Mouse (Mus musculus): ENCODE measurements around the gene Upk3b. TPM values are rescaled to one million over a fixed set of nuclear protein-coding genes. Genes with fewer than 3 reads are reported as not detected.
A peak's percentile ranks its signal among the peaks of the same experiment; 100 is the strongest.

Upk3b gene
- polyA plus RNA-seq, 1 experiment from 2014 or later = 69.3 TPM

- Histone ChIP-seq H3K27ac (ENCODE audit: low read depth, low read length) (peak overlapping the region; percentile 72), H3K4me1 (ENCODE audit: control insufficient read depth, insufficient read depth, low read length) (peaks cover 15% of the 10 kb centered on the region), H3K9ac (ENCODE audit: low read depth, low read length) (no peak overlapping the region), H3K9me3 (replicated peaks; ENCODE audit: control insufficient read depth, low read length) (no peaks in the 10 kb centered on the region), H3K4me2 (peak overlapping the region; percentile 1; the same call in 1 of the 2 replicates), H3K4me3 (ENCODE audit: low read depth, low read length) (no peak overlapping the region), H3K27me3 (ENCODE audit: control insufficient read depth, insufficient read depth, low read length) (no peaks in the 10 kb centered on the region), H3K36me3 (ENCODE audit: control insufficient read depth, insufficient read depth, low read length) (peaks cover 20% of the 10 kb centered on the region)
- 10% methylated on average over 3 of the region's 3 CpGs for WGBS (ENCODE audit: insufficient replicate concordance)
- ATAC-seq (replicated peaks; ENCODE audit: insufficient number of reproducible peaks, low FRiP score, low TSS enrichment) = no peak
These were observed 35.5 kb upstream of the Upk3b start for GRCm38 (mm10) chr5:136002751-136003151.

- Histone ChIP-seq H3K4me2 (no peak overlapping the region), H3K9me3 (replicated peaks; ENCODE audit: control insufficient read depth, low read length) (no peaks in the 10 kb centered on the region), H3K4me3 (ENCODE audit: low read depth, low read length) (no peak overlapping the region), H3K9ac (ENCODE audit: low read depth, low read length) (no peak overlapping the region), H3K27me3 (ENCODE audit: control insufficient read depth, insufficient read depth, low read length) (no peaks in the 10 kb centered on the region), H3K27ac (ENCODE audit: low read depth, low read length) (no peak overlapping the region), H3K4me1 (ENCODE audit: control insufficient read depth, insufficient read depth, low read length) (peaks cover 17% of the 10 kb centered on the region), H3K36me3 (ENCODE audit: control insufficient read depth, insufficient read depth, low read length) (peaks cover 7% of the 10 kb centered on the region)
- no peak for ATAC-seq (replicated peaks; ENCODE audit: insufficient number of reproducible peaks, low FRiP score, low TSS enrichment)
- 70% methylated on average over 4 of the region's 4 CpGs for WGBS (ENCODE audit: insufficient replicate concordance)
These were observed 33.8 kb upstream of the Upk3b start for GRCm38 (mm10) chr5:136004537-136004936.

GRCm38 (mm10) chr5:136007745-136008144 lies 30.6 kb upstream of the Upk3b start:
- H3K4me1 ChIP-seq (ENCODE audit: control insufficient read depth, insufficient read depth, low read length) = peaks cover 12% of the 10 kb centered on the region
- H3K9ac ChIP-seq (ENCODE audit: low read depth, low read length) = no peak overlapping the region
- H3K36me3 ChIP-seq (ENCODE audit: control insufficient read depth, insufficient read depth, low read length) = peaks cover 15% of the 10 kb centered on the region
- H3K27ac ChIP-seq (ENCODE audit: low read depth, low read length) = no peak overlapping the region
- no peak for ATAC-seq (replicated peaks; ENCODE audit: insufficient number of reproducible peaks, low FRiP score, low TSS enrichment)
- no peaks in the 10 kb centered on the region for H3K9me3 ChIP-seq (replicated peaks; ENCODE audit: control insufficient read depth, low read length)
- no peak overlapping the region for H3K4me3 ChIP-seq (ENCODE audit: low read depth, low read length)
- H3K4me2 ChIP-seq = no peak overlapping the region
- no peaks in the 10 kb centered on the region for H3K27me3 ChIP-seq (ENCODE audit: control insufficient read depth, insufficient read depth, low read length)
- WGBS (ENCODE audit: insufficient replicate concordance) = 54% methylated on average over 7 of the region's 7 CpGs

GRCm38 (mm10) chr5:136014877-136015276 lies 23.4 kb upstream of the Upk3b start:
- Histone ChIP-seq H3K9me3 (replicated peaks; ENCODE audit: control insufficient read depth, low read length) (no peaks in the 10 kb centered on the region), H3K36me3 (ENCODE audit: control insufficient read depth, insufficient read depth, low read length) (peaks cover 18% of the 10 kb centered on the region), H3K4me2 (no peak overlapping the region), H3K4me1 (ENCODE audit: control insufficient read depth, insufficient read depth, low read length) (peaks cover 35% of the 10 kb centered on the region), H3K27me3 (ENCODE audit: control insufficient read depth, insufficient read depth, low read length) (no peaks in the 10 kb centered on the region), H3K4me3 (ENCODE audit: low read depth, low read length) (no peak overlapping the region), H3K27ac (ENCODE audit: low read depth, low read length) (peak overlapping the region; percentile 70), H3K9ac (ENCODE audit: low read depth, low read length) (peak overlapping the region; percentile 17; the same call in 1 of the 2 replicates)
- ATAC-seq (replicated peaks; ENCODE audit: insufficient number of reproducible peaks, low FRiP score, low TSS enrichment) = peak; percentile 56; the same call in 1 of the 2 replicates
- WGBS (ENCODE audit: insufficient replicate concordance) = 55% methylated on average over 10 of the region's 10 CpGs

GRCm38 (mm10) chr5:136015586-136015985 lies 22.7 kb upstream of the Upk3b start:
- peak overlapping the region; percentile 70 for H3K27ac ChIP-seq (ENCODE audit: low read depth, low read length)
- no peak overlapping the region; the same call in 1 of the 2 replicates for H3K4me2 ChIP-seq
- WGBS (ENCODE audit: insufficient replicate concordance) = 78% methylated on average over 10 of the region's 10 CpGs
- no peaks in the 10 kb centered on the region for H3K27me3 ChIP-seq (ENCODE audit: control insufficient read depth, insufficient read depth, low read length)
- ATAC-seq (replicated peaks; ENCODE audit: insufficient number of reproducible peaks, low FRiP score, low TSS enrichment) = no peak
- H3K4me3 ChIP-seq (ENCODE audit: low read depth, low read length) = no peak overlapping the region
- peaks cover 18% of the 10 kb centered on the region for H3K36me3 ChIP-seq (ENCODE audit: control insufficient read depth, insufficient read depth, low read length)
- peaks cover 41% of the 10 kb centered on the region for H3K4me1 ChIP-seq (ENCODE audit: control insufficient read depth, insufficient read depth, low read length)
- H3K9me3 ChIP-seq (replicated peaks; ENCODE audit: control insufficient read depth, low read length) = no peaks in the 10 kb centered on the region
- peak overlapping the region; percentile 17; the same call in 1 of the 2 replicates for H3K9ac ChIP-seq (ENCODE audit: low read depth, low read length)

- Histone ChIP-seq H3K27ac (ENCODE audit: low read depth, low read length) (peak overlapping the region; percentile 46; the same call in 1 of the 2 replicates), H3K9ac (ENCODE audit: low read depth, low read length) (no peak overlapping the region), H3K36me3 (ENCODE audit: control insufficient read depth, insufficient read depth, low read length) (peaks cover 17% of the 10 kb centered on the region), H3K27me3 (ENCODE audit: control insufficient read depth, insufficient read depth, low read length) (no peaks in the 10 kb centered on the region), H3K4me3 (ENCODE audit: low read depth, low read length) (no peak overlapping the region), H3K4me2 (no peak overlapping the region), H3K9me3 (replicated peaks; ENCODE audit: control insufficient read depth, low read length) (no peaks in the 10 kb centered on the region), H3K4me1 (ENCODE audit: control insufficient read depth, insufficient read depth, low read length) (peaks cover 41% of the 10 kb centered on the region)
- 70% methylated on average over 10 of the region's 10 CpGs for WGBS (ENCODE audit: insufficient replicate concordance)
- ATAC-seq (replicated peaks; ENCODE audit: insufficient number of reproducible peaks, low FRiP score, low TSS enrichment) = no peak
These were observed 22.1 kb upstream of the Upk3b start for GRCm38 (mm10) chr5:136016014-136016876.

GRCm38 (mm10) chr5:136017262-136017661 lies 21.0 kb upstream of the Upk3b start:
- Histone ChIP-seq H3K9ac (ENCODE audit: low read depth, low read length) (no peak overlapping the region), H3K27ac (ENCODE audit: low read depth, low read length) (no peak overlapping the region), H3K4me2 (no peak overlapping the region), H3K27me3 (ENCODE audit: control insufficient read depth, insufficient read depth, low read length) (no peaks in the 10 kb centered on the region), H3K36me3 (ENCODE audit: control insufficient read depth, insufficient read depth, low read length) (peaks cover 6% of the 10 kb centered on the region; the same call in 1 of the 2 replicates), H3K4me1 (ENCODE audit: control insufficient read depth, insufficient read depth, low read length) (peaks cover 41% of the 10 kb centered on the region), H3K4me3 (ENCODE audit: low read depth, low read length) (no peak overlapping the region), H3K9me3 (replicated peaks; ENCODE audit: control insufficient read depth, low read length) (no peaks in the 10 kb centered on the region)
- 73% methylated on average over 6 of the region's 6 CpGs for WGBS (ENCODE audit: insufficient replicate concordance)
- ATAC-seq (replicated peaks; ENCODE audit: insufficient number of reproducible peaks, low FRiP score, low TSS enrichment) = no peak

GRCm38 (mm10) chr5:136018726-136019125 lies 19.6 kb upstream of the Upk3b start:
- no peak overlapping the region for H3K27ac ChIP-seq (ENCODE audit: low read depth, low read length)
- H3K27me3 ChIP-seq (ENCODE audit: control insufficient read depth, insufficient read depth, low read length) = no peaks in the 10 kb centered on the region
- no peak overlapping the region for H3K9ac ChIP-seq (ENCODE audit: low read depth, low read length)
- no peak overlapping the region for H3K4me3 ChIP-seq (ENCODE audit: low read depth, low read length)
- ATAC-seq (replicated peaks; ENCODE audit: insufficient number of reproducible peaks, low FRiP score, low TSS enrichment) = no peak
- WGBS (ENCODE audit: insufficient replicate concordance) = 74% methylated on average over 2 of the region's 2 CpGs
- peaks cover 41% of the 10 kb centered on the region for H3K4me1 ChIP-seq (ENCODE audit: control insufficient read depth, insufficient read depth, low read length)
- H3K9me3 ChIP-seq (replicated peaks; ENCODE audit: control insufficient read depth, low read length) = no peaks in the 10 kb centered on the region
- H3K4me2 ChIP-seq = no peak overlapping the region
- no peaks in the 10 kb centered on the region for H3K36me3 ChIP-seq (ENCODE audit: control insufficient read depth, insufficient read depth, low read length)
